Mouse (Mus musculus): ENCODE data around the gene Sel1l3. TPM values are rescaled to one million over a fixed set of nuclear protein-coding genes. Genes with fewer than 3 reads are reported as not detected.

The Sel1l3 gene
- total and polyA plus RNA-seq, 3 experiments, result 0.01 TPM; not detected in 2

DNA sequence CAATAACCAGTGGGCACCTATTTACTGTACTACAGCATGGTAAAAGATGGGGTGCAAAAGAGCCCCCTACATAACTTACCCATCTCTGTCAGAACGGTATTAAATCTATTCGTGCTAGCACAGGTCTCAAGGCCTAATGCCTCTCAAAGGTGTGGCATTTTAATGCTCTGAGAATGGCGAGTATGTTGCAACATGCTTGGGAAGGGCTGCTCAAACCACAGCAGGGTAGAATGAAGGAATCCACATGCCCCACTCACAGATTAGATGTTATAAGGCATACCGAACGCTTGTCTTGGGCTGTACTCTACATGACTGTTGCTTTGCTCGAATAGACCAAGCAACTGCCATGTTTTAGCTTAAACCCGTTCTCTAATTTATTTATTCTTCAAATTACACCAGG, 25.5 kb upstream of the Sel1l3 start:
- Histone ChIP-seq H3K9me3 (replicated peaks; ENCODE audit: insufficient read depth, low read length) (no peaks in the 10 kb centered on the region), H3K4me1 (ENCODE audit: control insufficient read depth in 1 of 2, insufficient read depth in 2 of 2, low read length in 2 of 2) (no peaks in the 10 kb centered on the region), H3K9ac (ENCODE audit: control insufficient read depth, low read depth, low read length, poor library complexity, severe bottlenecking) (no peak overlapping the region), H3K4me3 (ENCODE audit: control insufficient read depth in 1 of 2, insufficient read depth in 1 of 2, low read depth in 2 of 2, low read length in 2 of 2) (no peak overlapping the region), H3K27me3 (ENCODE audit: control insufficient read depth in 1 of 2, insufficient read depth in 2 of 2, low read length in 2 of 2) (no peaks in the 10 kb centered on the region; a peak in 1 of 4 replicates), H3K79me2 (ENCODE audit: control insufficient read depth, insufficient read depth, low read length, poor library complexity) (no peaks in the 10 kb centered on the region), H3K27ac (ENCODE audit: control insufficient read depth, low read depth, low read length) (no peak overlapping the region), H3K36me3 (ENCODE audit: control insufficient read depth in 1 of 2, insufficient read depth in 2 of 2, low read length in 2 of 2) (no peaks in the 10 kb centered on the region)
- DNase-seq (ENCODE audit: low read depth, low spot score), result no peak
- TF ChIP-seq SMC3 (IDR thresholded peaks at IDR 0.05; ENCODE audit: low read depth, low read length) (no peak), CTCF (IDR thresholded peaks at IDR 0.05 in 2 of 3, conservative IDR thresholded peaks at IDR 0.05 in 1 of 3; ENCODE audit: control insufficient read depth in 1 of 3, insufficient read depth in 1 of 3, low read depth in 2 of 3, low read length in 3 of 3, poor library complexity in 1 of 3, severe bottlenecking in 1 of 3) (no peak), NRF1 (IDR thresholded peaks at IDR 0.05; ENCODE audit: insufficient read depth, low read depth, low read length, poor library complexity, severe bottlenecking) (no peak), MYB (IDR thresholded peaks at IDR 0.05; ENCODE audit: low read depth, low read length) (no peak), RAD21 (IDR thresholded peaks at IDR 0.05; ENCODE audit: low read depth, low read length) (no peak), MAZ (IDR thresholded peaks at IDR 0.05; ENCODE audit: low read depth, low read length) (no peak), ZKSCAN1 (IDR thresholded peaks at IDR 0.05; ENCODE audit: low read depth, low read length) (no peak), GATA1 (IDR thresholded peaks at IDR 0.05; ENCODE audit: low read depth, low read length) (no peak), CHD2 (IDR thresholded peaks at IDR 0.05; ENCODE audit: low read length) (no peak)

DNA sequence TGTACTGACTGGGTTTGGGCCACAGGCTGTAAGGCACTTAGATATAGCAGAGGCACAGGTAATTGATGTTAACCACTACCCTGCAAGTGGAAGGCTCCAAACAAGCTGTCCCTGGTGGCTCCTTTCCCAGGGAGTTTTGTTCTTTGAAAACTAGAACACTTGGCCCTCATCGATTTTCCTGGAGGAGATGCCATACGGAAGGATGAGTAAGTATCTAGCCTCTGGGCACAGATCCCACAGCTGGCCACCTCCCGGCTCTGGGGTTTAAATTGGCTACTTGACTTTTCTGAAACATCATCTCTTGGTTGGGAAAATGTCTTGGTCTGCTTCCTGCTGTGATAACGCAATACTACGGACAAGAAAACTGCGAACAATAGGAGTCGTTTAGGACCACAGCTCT, 25.0 kb upstream of the Sel1l3 start:
- TF ChIP-seq MYC (IDR thresholded peaks at IDR 0.05; ENCODE audit: low read depth, low read length) (no peak), CHD1 (IDR thresholded peaks at IDR 0.05; ENCODE audit: low read depth, low read length) (no peak), MEF2A (IDR thresholded peaks at IDR 0.05; ENCODE audit: extremely low read depth, insufficient replicate concordance, low read depth, low read length, poor library complexity, severe bottlenecking) (no peak), ZMIZ1 (IDR thresholded peaks at IDR 0.05; ENCODE audit: low read depth, low read length) (no peak), CHD2 (IDR thresholded peaks at IDR 0.05; ENCODE audit: low read length) (no peak), BHLHE40 (IDR thresholded peaks at IDR 0.05; ENCODE audit: borderline replicate concordance, low read depth, low read length) (no peak), USF2 (IDR thresholded peaks at IDR 0.05; ENCODE audit: borderline replicate concordance in 1 of 2, insufficient read depth in 1 of 2, low read depth in 1 of 2, low read length in 2 of 2) (no peak), SMC3 (IDR thresholded peaks at IDR 0.05; ENCODE audit: low read depth, low read length) (no peak), E2F4 (IDR thresholded peaks at IDR 0.05; ENCODE audit: borderline replicate concordance, low read depth, low read length) (no peak)
- Histone ChIP-seq H3K4me3 (ENCODE audit: control insufficient read depth in 1 of 2, insufficient read depth in 1 of 2, low read depth in 2 of 2, low read length in 2 of 2) (no peak overlapping the region), H3K79me2 (ENCODE audit: control insufficient read depth, insufficient read depth, low read length, poor library complexity) (no peaks in the 10 kb centered on the region), H3K9ac (ENCODE audit: control insufficient read depth, low read depth, low read length, poor library complexity, severe bottlenecking) (no peak overlapping the region), H3K27ac (ENCODE audit: control insufficient read depth, low read depth, low read length) (no peak overlapping the region), H3K36me3 (ENCODE audit: control insufficient read depth in 1 of 2, insufficient read depth in 2 of 2, low read length in 2 of 2) (no peaks in the 10 kb centered on the region), H3K27me3 (ENCODE audit: control insufficient read depth in 1 of 2, insufficient read depth in 2 of 2, low read length in 2 of 2) (no peaks in the 10 kb centered on the region; a peak in 1 of 4 replicates), H3K4me1 (ENCODE audit: control insufficient read depth in 1 of 2, insufficient read depth in 2 of 2, low read length in 2 of 2) (no peaks in the 10 kb centered on the region), H3K9me3 (replicated peaks; ENCODE audit: insufficient read depth, low read length) (no peaks in the 10 kb centered on the region)
- no peak for DNase-seq (ENCODE audit: low read depth, low spot score)

All from MEL (cell line).